Mouse (Mus musculus): Measurements from ENCODE around the gene Hoxd9.

The Hoxd9 gene

GRCm38 (mm10) chr2:74668370-74669229 lies 28.9 kb upstream of the Hoxd9 start:
- DNase-seq (ENCODE audit: low spot score) = no peak

- no peak for DNase-seq (ENCODE audit: low spot score)
Observed at GRCm38 (mm10) chr2:74669230-74669578, 28.3 kb upstream of the Hoxd9 start.

- no peak for DNase-seq (ENCODE audit: low spot score)
Observed at GRCm38 (mm10) chr2:74669650-74670235, 27.8 kb upstream of the Hoxd9 start.

- DNase-seq (ENCODE audit: low spot score) = no peak
Observed at GRCm38 (mm10) chr2:74670632-74671188, 26.8 kb upstream of the Hoxd9 start.

- peak; percentile 17 for DNase-seq (ENCODE audit: low spot score)
Observed at GRCm38 (mm10) chr2:74671847-74672246, 25.7 kb upstream of the Hoxd9 start.

GRCm38 (mm10) chr2:74672481-74673362 lies 24.8 kb upstream of the Hoxd9 start:
- DNase-seq (ENCODE audit: low spot score) = peak; percentile 75

- DNase-seq (ENCODE audit: low spot score) = no peak
Observed at GRCm38 (mm10) chr2:74673835-74674425, 23.6 kb upstream of the Hoxd9 start.

GRCm38 (mm10) chr2:74674881-74675665 lies 22.5 kb upstream of the Hoxd9 start, which contains the start of gene Hoxd12:
Hoxd12 (plus strand) TSS chr2:74675013.
- DNase-seq (ENCODE audit: low spot score) = no peak

- DNase-seq (ENCODE audit: low spot score) = no peak
Observed at GRCm38 (mm10) chr2:74675666-74676282, 21.8 kb upstream of the Hoxd9 start.

GRCm38 (mm10) chr2:74676376-74677052 lies 21.0 kb upstream of the Hoxd9 start:
- no peak for DNase-seq (ENCODE audit: low spot score)

GRCm38 (mm10) chr2:74677106-74677505 lies 20.4 kb upstream of the Hoxd9 start:
- DNase-seq (ENCODE audit: low spot score) = no peak

GRCm38 (mm10) chr2:74678891-74679595 lies 18.5 kb upstream of the Hoxd9 start, which contains the start of gene Hoxd11:
Hoxd11 (plus strand) TSS chr2:74679557.
- DNase-seq (ENCODE audit: low spot score) = no peak

GRCm38 (mm10) chr2:74679596-74679971 lies 17.9 kb upstream of the Hoxd9 start:
- no peak for DNase-seq (ENCODE audit: low spot score)

GRCm38 (mm10) chr2:74679980-74680379 lies 17.5 kb upstream of the Hoxd9 start:
- no peak for DNase-seq (ENCODE audit: low spot score)

GRCm38 (mm10) chr2:74680561-74681398 lies 16.7 kb upstream of the Hoxd9 start:
- no peak for DNase-seq (ENCODE audit: low spot score)

GRCm38 (mm10) chr2:74681594-74682531 lies 15.7 kb upstream of the Hoxd9 start:
- DNase-seq (ENCODE audit: low spot score) = no peak

- no peak for DNase-seq (ENCODE audit: low spot score)
Observed at GRCm38 (mm10) chr2:74682796-74683195, 14.7 kb upstream of the Hoxd9 start.
